Mouse (Mus musculus): ENCODE measurements at regions not wholly inside any gene's neighbourhood (a gene's known extent, or its start where the extent isn't known, plus 50 kb on each side); places are given as distances from the start of the nearest gene placed in this dataset.

GRCm38 (mm10) chr6:11796361-11796760 is 110.9 kb downstream of the Ndufa4 start:
- WGBS: 78% methylated on average over 3 of the region's 3 CpGs

GRCm38 (mm10) chr6:11793366-11793765 is 113.9 kb downstream of the Ndufa4 start:
- Histone ChIP-seq H3K36me3 (ENCODE audit: control insufficient read depth, insufficient read depth, low read length) (no peaks in the 10 kb centered on the region), H3K4me3 (ENCODE audit: insufficient read depth, low read depth, low read length) (no peak overlapping the region), H3K4me1 (ENCODE audit: control insufficient read depth, insufficient read depth, low read length) (no peaks in the 10 kb centered on the region), H3K9ac (ENCODE audit: low read depth, low read length) (no peak overlapping the region), H3K27me3 (ENCODE audit: control insufficient read depth, insufficient read depth, low read length) (no peaks in the 10 kb centered on the region), H3K79me2 (ENCODE audit: control insufficient read depth, insufficient read depth, low read length) (no peaks in the 10 kb centered on the region), H3K27ac (replicated peaks; ENCODE audit: insufficient read depth, low read depth, low read length) (no peak overlapping the region)
- TF ChIP-seq POLR2A (IDR thresholded peaks at IDR 0.05; ENCODE audit: extremely low read depth, insufficient read depth, low read length) (no peak), CTCF (IDR thresholded peaks at IDR 0.05; ENCODE audit: low read depth, low read length) (peak; percentile 55; the same call in 1 of the 2 replicates)
- 40% methylated on average over 8 of the region's 8 CpGs for WGBS
- no peak for DNase-seq (ENCODE audit: extremely low read depth, low read depth, low spot score)

More at GRCm38 (mm10) chr6:11796361-11796760, 110.9 kb downstream of the Ndufa4 start:
- H3K9ac ChIP-seq (ENCODE audit: low read depth, low read length): no peak overlapping the region
- no peak for DNase-seq (ENCODE audit: extremely low read depth, low read depth, low spot score)
- no peaks in the 10 kb centered on the region for H3K27me3 ChIP-seq (ENCODE audit: control insufficient read depth, insufficient read depth, low read length)
- H3K4me1 ChIP-seq (ENCODE audit: control insufficient read depth, insufficient read depth, low read length): no peaks in the 10 kb centered on the region
- H3K4me3 ChIP-seq (ENCODE audit: insufficient read depth, low read depth, low read length): no peak overlapping the region
- no peaks in the 10 kb centered on the region for H3K79me2 ChIP-seq (ENCODE audit: control insufficient read depth, insufficient read depth, low read length)
- H3K27ac ChIP-seq (replicated peaks; ENCODE audit: insufficient read depth, low read depth, low read length): no peak overlapping the region
- no peaks in the 10 kb centered on the region for H3K36me3 ChIP-seq (ENCODE audit: control insufficient read depth, insufficient read depth, low read length)
- TF ChIP-seq CTCF (IDR thresholded peaks at IDR 0.05; ENCODE audit: low read depth, low read length) (no peak), POLR2A (IDR thresholded peaks at IDR 0.05; ENCODE audit: extremely low read depth, insufficient read depth, low read length) (no peak)

GRCm38 (mm10) chr6:11792186-11792585 is 115.1 kb downstream of the Ndufa4 start:
- WGBS: 83% methylated on average over 3 of the region's 3 CpGs

GRCm38 (mm10) chr6:11791056-11791455 is 116.2 kb downstream of the Ndufa4 start:
- no peak for DNase-seq (ENCODE audit: extremely low read depth, low read depth, low spot score)
- no peak overlapping the region for H3K9ac ChIP-seq (ENCODE audit: low read depth, low read length)
- WGBS: 65% methylated on average over 3 of the region's 3 CpGs
- no peak overlapping the region for H3K27ac ChIP-seq (replicated peaks; ENCODE audit: insufficient read depth, low read depth, low read length)
- no peaks in the 10 kb centered on the region for H3K36me3 ChIP-seq (ENCODE audit: control insufficient read depth, insufficient read depth, low read length)
- H3K4me1 ChIP-seq (ENCODE audit: control insufficient read depth, insufficient read depth, low read length): no peaks in the 10 kb centered on the region
- no peak for TF ChIP-seq POLR2A (IDR thresholded peaks at IDR 0.05; ENCODE audit: extremely low read depth, insufficient read depth, low read length)
- H3K79me2 ChIP-seq (ENCODE audit: control insufficient read depth, insufficient read depth, low read length): no peaks in the 10 kb centered on the region
- H3K27me3 ChIP-seq (ENCODE audit: control insufficient read depth, insufficient read depth, low read length): no peaks in the 10 kb centered on the region
- no peak overlapping the region for H3K4me3 ChIP-seq (ENCODE audit: insufficient read depth, low read depth, low read length)

More at GRCm38 (mm10) chr6:11792186-11792585, 115.1 kb downstream of the Ndufa4 start:
- no peak overlapping the region for H3K4me3 ChIP-seq (ENCODE audit: insufficient read depth, low read depth, low read length)
- TF ChIP-seq CTCF (IDR thresholded peaks at IDR 0.05; ENCODE audit: low read depth, low read length) (no peak), POLR2A (IDR thresholded peaks at IDR 0.05; ENCODE audit: extremely low read depth, insufficient read depth, low read length) (no peak)
- H3K79me2 ChIP-seq (ENCODE audit: control insufficient read depth, insufficient read depth, low read length): no peaks in the 10 kb centered on the region
- H3K4me1 ChIP-seq (ENCODE audit: control insufficient read depth, insufficient read depth, low read length): no peaks in the 10 kb centered on the region
- no peak overlapping the region for H3K9ac ChIP-seq (ENCODE audit: low read depth, low read length)
- DNase-seq (ENCODE audit: extremely low read depth, low read depth, low spot score): no peak
- no peak overlapping the region for H3K27ac ChIP-seq (replicated peaks; ENCODE audit: insufficient read depth, low read depth, low read length)
- H3K27me3 ChIP-seq (ENCODE audit: control insufficient read depth, insufficient read depth, low read length): no peaks in the 10 kb centered on the region
- H3K36me3 ChIP-seq (ENCODE audit: control insufficient read depth, insufficient read depth, low read length): no peaks in the 10 kb centered on the region

- no peak for DNase-seq (ENCODE audit: extremely low read depth, low read depth, low spot score)
- no peak overlapping the region for H3K9ac ChIP-seq (ENCODE audit: low read depth, low read length)
- no peaks in the 10 kb centered on the region for H3K27me3 ChIP-seq (ENCODE audit: control insufficient read depth, insufficient read depth, low read length)
- no peak overlapping the region for H3K4me3 ChIP-seq (ENCODE audit: insufficient read depth, low read depth, low read length)
- TF ChIP-seq CTCF (IDR thresholded peaks at IDR 0.05; ENCODE audit: low read depth, low read length) (no peak), POLR2A (IDR thresholded peaks at IDR 0.05; ENCODE audit: extremely low read depth, insufficient read depth, low read length) (no peak)
- H3K4me1 ChIP-seq (ENCODE audit: control insufficient read depth, insufficient read depth, low read length): no peaks in the 10 kb centered on the region
- H3K27ac ChIP-seq (replicated peaks; ENCODE audit: insufficient read depth, low read depth, low read length): no peak overlapping the region
- WGBS: 72% methylated on average over 3 of the region's 3 CpGs
- H3K79me2 ChIP-seq (ENCODE audit: control insufficient read depth, insufficient read depth, low read length): no peaks in the 10 kb centered on the region
- H3K36me3 ChIP-seq (ENCODE audit: control insufficient read depth, insufficient read depth, low read length): no peaks in the 10 kb centered on the region
Observed at GRCm38 (mm10) chr6:11773992-11774391, 133.3 kb downstream of the Ndufa4 start.

GRCm38 (mm10) chr6:11762912-11763311 is 144.4 kb downstream of the Ndufa4 start:
- no peaks in the 10 kb centered on the region for H3K27me3 ChIP-seq (ENCODE audit: control insufficient read depth, insufficient read depth, low read length)
- TF ChIP-seq POLR2A (IDR thresholded peaks at IDR 0.05; ENCODE audit: extremely low read depth, insufficient read depth, low read length): no peak
- no peak for TF ChIP-seq CTCF (IDR thresholded peaks at IDR 0.05; ENCODE audit: low read depth, low read length)
- no peaks in the 10 kb centered on the region for H3K4me1 ChIP-seq (ENCODE audit: control insufficient read depth, insufficient read depth, low read length)
- no peak overlapping the region for H3K27ac ChIP-seq (replicated peaks; ENCODE audit: insufficient read depth, low read depth, low read length)
- DNase-seq (ENCODE audit: extremely low read depth, low read depth, low spot score): no peak
- no peak overlapping the region for H3K4me3 ChIP-seq (ENCODE audit: insufficient read depth, low read depth, low read length)
- H3K79me2 ChIP-seq (ENCODE audit: control insufficient read depth, insufficient read depth, low read length): no peaks in the 10 kb centered on the region
- no peaks in the 10 kb centered on the region for H3K36me3 ChIP-seq (ENCODE audit: control insufficient read depth, insufficient read depth, low read length)
- H3K9ac ChIP-seq (ENCODE audit: low read depth, low read length): no peak overlapping the region

Measured in liver, adult 2 months (tissue).